Mouse (Mus musculus) cerebellum, postnatal 4 days (tissue): Measurements from ENCODE around the gene Ntn1.

Experiments used
- DNase-seq, 2 experiments: peaks; one replicate each; pipeline ENCODE4 v3.0.0; 2022; ENCODE audit warnings: low spot score in 2 of 2, mixed read lengths in 1 of 2

Ntn1 gene

GRCm38 (mm10) chr11:68331676-68332265 lies 68.9 kb downstream of the Ntn1 start:
- peak in 1 of 2 experiments; percentile 64 for DNase-seq

GRCm38 (mm10) chr11:68331117-68331437 lies 69.5 kb downstream of the Ntn1 start:
- no peak for DNase-seq

- peak in 1 of 2 experiments; percentile 39 for DNase-seq
Observed at GRCm38 (mm10) chr11:68330398-68331116, 70.1 kb downstream of the Ntn1 start.

- DNase-seq: no peak
Observed at GRCm38 (mm10) chr11:68324863-68325262, 75.8 kb downstream of the Ntn1 start.

GRCm38 (mm10) chr11:68321417-68321816 lies 79.2 kb downstream of the Ntn1 start:
- no peak for DNase-seq

- no peak for DNase-seq
Observed at GRCm38 (mm10) chr11:68315551-68316130, 85.0 kb downstream of the Ntn1 start.

GRCm38 (mm10) chr11:68313861-68314260 lies 86.8 kb downstream of the Ntn1 start:
- no peak for DNase-seq

GRCm38 (mm10) chr11:68313065-68313464 lies 87.6 kb downstream of the Ntn1 start:
- no peak for DNase-seq

- no peak for DNase-seq
Observed at GRCm38 (mm10) chr11:68308911-68309580, 91.6 kb downstream of the Ntn1 start.

GRCm38 (mm10) chr11:68305997-68306396 lies 94.6 kb downstream of the Ntn1 start:
- DNase-seq: no peak

GRCm38 (mm10) chr11:68302323-68302722 lies 98.3 kb downstream of the Ntn1 start:
- no peak for DNase-seq

- DNase-seq: no peak
Observed at GRCm38 (mm10) chr11:68301660-68302059, 99.0 kb downstream of the Ntn1 start.

- DNase-seq: no peak
Observed at GRCm38 (mm10) chr11:68295474-68295873, 105.1 kb downstream of the Ntn1 start.

- no peak for DNase-seq
Observed at GRCm38 (mm10) chr11:68290631-68291030, 110.0 kb downstream of the Ntn1 start.

- peak in 1 of 2 experiments; percentile 25 for DNase-seq
Observed at GRCm38 (mm10) chr11:68287331-68287730, 113.3 kb downstream of the Ntn1 start.

- no peak for DNase-seq
Observed at GRCm38 (mm10) chr11:68286142-68286808, 114.3 kb downstream of the Ntn1 start.

- no peak for DNase-seq
Observed at GRCm38 (mm10) chr11:68285754-68286141, 114.9 kb downstream of the Ntn1 start.

- DNase-seq: no peak
Observed at GRCm38 (mm10) chr11:68280001-68280510, 120.6 kb downstream of the Ntn1 start.

GRCm38 (mm10) chr11:68276945-68277344 lies 123.7 kb downstream of the Ntn1 start:
- no peak for DNase-seq

GRCm38 (mm10) chr11:68274331-68274811 lies 126.3 kb downstream of the Ntn1 start:
- DNase-seq: peak in 1 of 2 experiments; percentile 16

GRCm38 (mm10) chr11:68273855-68274254 lies 126.8 kb downstream of the Ntn1 start:
- DNase-seq: no peak
